Mouse (Mus musculus) liver, postnatal 0 days (tissue): ENCODE results near the gene Rai1.

Source experiments
- CTCF ChIP-seq: sonication (generic); IDR thresholded peaks from 2 replicates; pipeline ENCODE4 v1.5.1; 2016; ENCODE audit warnings: antibody characterized with exemption, low read depth
- EP300 ChIP-seq: IDR thresholded peaks from 2 replicates; pipeline ENCODE4 v1.6.1; 2016; ENCODE audit warnings: antibody characterized with exemption, low read depth, mild to moderate bottlenecking

- TF ChIP-seq CTCF, result no peak
- no peak for TF ChIP-seq EP300
Observed at GRCm38 (mm10) chr11:60219609-60220008, 114.8 kb downstream of the Rai1 start.
